Mouse (Mus musculus) intestine, embryonic 14.5 days (tissue): Measurements from ENCODE around the gene Pou2f2. TPM values are rescaled to one million over a fixed set of nuclear protein-coding genes. Genes with fewer than 3 reads are reported as not detected.

Experiments used
- ATAC-seq: fragments of 200-750 bp; cut with Nextera tagmentation; replicated peaks from 2 replicates; pipeline ENCODE4 v1.8.0; 2017; ENCODE audit warnings: low read depth, moderate number of reproducible peaks, moderate TSS enrichment, moderate library complexity; ENCODE audit not compliant: low FRiP score, low TSS enrichment
- DNase-seq: peaks from one replicate; pipeline ENCODE4 v3.0.0-alpha.2; 2018; ENCODE audit warnings: low spot score
- H3K27ac ChIP-seq: fragments of 300-500 bp; sonication (generic); 2 replicates; pipeline ENCODE4 v1.5.1; 2014; ENCODE audit warnings: low read depth, mild to moderate bottlenecking, control low read depth
- H3K27me3 ChIP-seq: fragments of 300-500 bp; sonication (generic); replicated peaks from 2 replicates; pipeline ENCODE4 v1.6.1; 2014; ENCODE audit warnings: low read length, control low read depth; ENCODE audit not compliant: control insufficient read depth, insufficient read depth
- H3K36me3 ChIP-seq: fragments of 300-500 bp; sonication (generic); 2 replicates; pipeline ENCODE4 v1.6.1; 2014; ENCODE audit warnings: low read length, control low read depth; ENCODE audit not compliant: control insufficient read depth, insufficient read depth
- H3K4me1 ChIP-seq: fragments of 300-500 bp; sonication (generic); replicated peaks from 2 replicates; pipeline ENCODE4 v1.6.1; 2014; ENCODE audit warnings: low read length, control low read depth, mixed read lengths; ENCODE audit not compliant: control insufficient read depth, insufficient read depth
- H3K4me2 ChIP-seq: fragments of 300-500 bp; sonication (generic); 2 replicates; pipeline ENCODE4 v1.6.1; 2014; ENCODE audit warnings: low read length
- H3K4me3 ChIP-seq: fragments of 300-500 bp; sonication (generic); 2 replicates; pipeline ENCODE4 v1.5.1; 2014; ENCODE audit warnings: low read depth, low read length, control low read depth, mixed read lengths
- H3K9ac ChIP-seq: fragments of 300-500 bp; sonication (generic); 2 replicates; pipeline ENCODE4 v1.6.1; 2014; ENCODE audit warnings: mild to moderate bottlenecking, low read length
- H3K9me3 ChIP-seq: fragments of 300-500 bp; sonication (generic); 2 replicates; pipeline ENCODE4 v1.6.1; 2016; ENCODE audit warnings: low read length, control low read depth; ENCODE audit not compliant: control insufficient read depth
- WGBS: fragments of 180-500 bp; shearing (Covaris S2); extraction: QIAGEN DNeasy Blood & Tissue Kit; methylation state at CpG from one replicate; pipeline ENCODE4 v1.1.7; 2014; 5-methylcytosine and 5-hydroxymethylcytosine counted together
- polyA plus RNA-seq: library from polyadenylated mRNA; unstranded; fragments of >200 nt; fragmentation: Nextera tagmentation; extraction: Ambion mirVana; gene quantifications from 2 replicates; pipeline ENCODE4 v1.2.1, GENCODE M21; 2014

The Pou2f2 gene
- polyA plus RNA-seq, 1 experiment from 2014 or later: 2.1 TPM

DNA sequence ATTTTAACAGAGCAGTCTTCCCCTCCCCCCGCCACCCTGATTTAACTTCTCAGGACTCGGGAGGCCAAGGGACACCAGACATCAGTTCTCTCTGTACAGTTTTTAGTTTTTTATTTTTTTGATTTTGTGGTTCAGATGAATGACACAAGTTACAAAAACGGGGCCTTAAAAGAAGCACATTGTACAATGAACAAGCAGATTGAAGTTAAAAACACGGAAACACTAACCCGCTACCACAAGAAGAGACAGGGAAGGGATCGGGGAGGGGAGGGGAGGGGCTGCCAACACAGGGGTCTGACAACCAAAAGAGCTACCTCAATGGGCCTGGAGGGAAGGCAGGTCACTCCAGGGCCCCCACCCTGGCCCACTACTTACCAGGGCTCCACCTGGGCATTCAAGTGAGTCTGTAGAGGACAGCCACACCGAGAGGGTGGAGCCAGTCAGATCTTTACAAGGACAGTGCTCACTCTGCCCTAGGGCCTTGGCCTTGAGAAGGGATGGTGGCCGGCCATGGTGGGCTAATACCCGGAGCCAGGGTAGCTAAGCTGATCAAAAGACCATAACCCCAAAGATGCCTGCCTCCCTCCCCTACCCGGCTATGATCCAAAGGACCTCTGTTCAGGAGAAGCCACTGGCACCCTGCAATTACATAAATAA lies 92.1 kb downstream of the Pou2f2 start:
- ATAC-seq: peak; percentile 54; the same call in 1 of the 2 replicates
- no peak overlapping the region for H3K4me3 ChIP-seq
- no peaks in the 10 kb centered on the region for H3K27me3 ChIP-seq
- no peak overlapping the region for H3K9ac ChIP-seq
- no peak overlapping the region for H3K27ac ChIP-seq
- peaks cover 32% of the 10 kb centered on the region for H3K36me3 ChIP-seq
- H3K4me1 ChIP-seq: 0 out of 2 replicates have a peak, but pooled peaks cover 5% of the 10 kb centered on the region
- no peak overlapping the region for H3K4me2 ChIP-seq
- no peak for DNase-seq
- H3K9me3 ChIP-seq: no peaks in the 10 kb centered on the region
- WGBS: 64% methylated on average over 10 of the region's 10 CpGs

DNA sequence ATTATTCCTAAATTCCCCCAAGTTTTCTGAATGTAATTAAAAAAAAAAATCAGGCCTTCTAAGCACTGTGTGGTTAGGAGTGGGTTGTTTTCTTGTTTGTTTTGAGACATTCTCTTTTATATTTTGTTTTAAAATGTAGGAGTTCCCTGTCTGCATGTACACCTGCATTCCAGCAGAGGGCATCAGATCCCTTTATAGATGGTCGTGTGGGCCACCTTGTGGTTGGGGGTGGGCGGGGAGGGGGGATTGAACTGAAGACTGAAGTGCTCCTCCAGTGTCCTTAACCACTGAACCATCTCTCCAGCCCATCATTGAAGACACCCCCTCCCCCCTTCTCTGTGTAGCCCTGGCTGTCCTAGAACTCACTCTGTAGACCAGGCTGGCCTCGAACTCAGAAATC lies 92.9 kb downstream of the Pou2f2 start:
- Histone ChIP-seq H3K9ac (no peak overlapping the region), H3K4me2 (no peak overlapping the region), H3K4me1 (0 out of 2 replicates have a peak, but pooled peaks cover 5% of the 10 kb centered on the region), H3K27ac (no peak overlapping the region), H3K27me3 (no peaks in the 10 kb centered on the region), H3K36me3 (peaks cover 39% of the 10 kb centered on the region), H3K4me3 (no peak overlapping the region), H3K9me3 (no peaks in the 10 kb centered on the region)
- ATAC-seq: no peak
- WGBS: 60% methylated on average over 3 of the region's 3 CpGs
- DNase-seq: no peak

GRCm38 (mm10) chr7:25084621-25085020 lies 94.9 kb downstream of the Pou2f2 start:
- Histone ChIP-seq H3K4me1 (0 out of 2 replicates have a peak, but pooled peaks cover 5% of the 10 kb centered on the region), H3K36me3 (peaks cover 59% of the 10 kb centered on the region), H3K4me3 (no peak overlapping the region), H3K27me3 (no peaks in the 10 kb centered on the region), H3K27ac (no peak overlapping the region), H3K9ac (no peak overlapping the region), H3K4me2 (no peak overlapping the region), H3K9me3 (no peaks in the 10 kb centered on the region)
- ATAC-seq: no peak
- no peak for DNase-seq
- WGBS: 66% methylated on average over 5 of the region's 5 CpGs

GRCm38 (mm10) chr7:25082510-25082909 lies 97.0 kb downstream of the Pou2f2 start:
- H3K9me3 ChIP-seq: no peaks in the 10 kb centered on the region
- no peaks in the 10 kb centered on the region for H3K27me3 ChIP-seq
- peaks cover 64% of the 10 kb centered on the region for H3K36me3 ChIP-seq
- H3K9ac ChIP-seq: no peak overlapping the region
- no peak overlapping the region for H3K4me3 ChIP-seq
- no peak for ATAC-seq
- no peak for DNase-seq
- H3K4me2 ChIP-seq: no peak overlapping the region
- H3K4me1 ChIP-seq: peaks cover 13% of the 10 kb centered on the region
- no peak overlapping the region for H3K27ac ChIP-seq
- 76% methylated on average over 4 of the region's 4 CpGs for WGBS

DNA sequence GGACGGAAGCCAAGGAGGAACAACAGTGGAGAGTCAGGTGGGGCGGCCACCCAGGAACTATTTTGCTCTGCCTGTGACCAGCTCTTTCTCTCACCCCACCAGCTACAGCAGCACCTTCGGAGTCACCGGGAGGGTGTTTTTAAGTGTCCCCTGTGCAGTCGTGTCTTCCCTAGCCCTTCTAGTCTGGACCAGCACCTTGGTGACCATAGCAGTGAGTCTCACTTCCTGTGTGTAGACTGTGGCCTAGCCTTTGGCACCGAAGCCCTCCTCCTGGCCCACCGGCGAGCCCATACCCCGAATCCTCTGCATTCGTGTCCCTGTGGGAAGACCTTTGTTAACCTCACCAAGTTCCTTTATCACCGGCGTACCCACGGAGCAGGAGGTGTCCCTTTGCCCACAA lies 99.1 kb downstream of the Pou2f2 start:
- 94% methylated on average over 13 of the region's 13 CpGs for WGBS
- ATAC-seq: no peak
- Histone ChIP-seq H3K4me2 (no peak overlapping the region), H3K27me3 (no peaks in the 10 kb centered on the region), H3K9ac (no peak overlapping the region), H3K4me1 (peaks cover 17% of the 10 kb centered on the region), H3K4me3 (no peak overlapping the region), H3K27ac (no peak overlapping the region), H3K36me3 (peaks cover 63% of the 10 kb centered on the region), H3K9me3 (no peaks in the 10 kb centered on the region)
- no peak for DNase-seq

GRCm38 (mm10) chr7:25079496-25080026 lies 100.0 kb downstream of the Pou2f2 start:
- WGBS: 75% methylated on average over 12 of the region's 12 CpGs
- Histone ChIP-seq H3K4me3 (no peak overlapping the region), H3K27ac (no peak overlapping the region), H3K9me3 (no peaks in the 10 kb centered on the region), H3K4me1 (peaks cover 17% of the 10 kb centered on the region), H3K27me3 (no peaks in the 10 kb centered on the region), H3K9ac (no peak overlapping the region), H3K4me2 (no peak overlapping the region), H3K36me3 (peaks cover 54% of the 10 kb centered on the region)
- DNase-seq (no peak), ATAC-seq (no peak)

DNA sequence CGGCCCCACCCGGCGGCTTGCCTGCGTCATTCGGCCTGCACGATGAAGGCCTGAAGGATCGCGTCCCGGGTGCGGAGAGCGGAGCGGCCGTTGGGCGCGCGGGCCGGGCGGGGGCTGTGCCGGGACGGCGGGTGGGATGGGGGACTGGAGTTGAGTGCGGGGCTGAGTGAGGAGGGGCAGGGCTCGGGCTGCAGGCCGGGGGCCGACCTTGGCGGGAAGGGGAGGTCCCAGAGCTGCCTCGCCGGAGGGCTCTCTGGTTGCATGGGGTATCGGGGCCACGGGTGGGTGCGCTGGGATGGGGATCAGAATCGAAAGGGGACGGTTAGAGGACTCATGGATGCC lies 102.1 kb downstream of the Pou2f2 start:
- peak overlapping the region; percentile 85 for H3K9ac ChIP-seq
- H3K4me3 ChIP-seq: peak overlapping the region; percentile 82
- DNase-seq (no peak), ATAC-seq (peak; percentile 54; the same call in 1 of the 2 replicates)
- no peaks in the 10 kb centered on the region for H3K9me3 ChIP-seq
- no peaks in the 10 kb centered on the region for H3K27me3 ChIP-seq
- under 1% methylated on average over 33 of the region's 33 CpGs for WGBS
- peak overlapping the region; percentile 64 for H3K4me2 ChIP-seq
- peaks cover 25% of the 10 kb centered on the region for H3K4me1 ChIP-seq
- peak overlapping the region; percentile 94 for H3K27ac ChIP-seq
- peaks cover 33% of the 10 kb centered on the region for H3K36me3 ChIP-seq

- DNase-seq: peak; percentile 94
Observed at GRCm38 (mm10) chr7:25076663-25077413, 102.7 kb downstream of the Pou2f2 start.

More at GRCm38 (mm10) chr7:25076663-25077413, 102.7 kb downstream of the Pou2f2 start:
- peak overlapping the region; percentile 88 for H3K4me2 ChIP-seq
- peaks cover 25% of the 10 kb centered on the region for H3K4me1 ChIP-seq
- peak overlapping the region; percentile 82 for H3K4me3 ChIP-seq
- peak overlapping the region; percentile 85 for H3K9ac ChIP-seq
- no peaks in the 10 kb centered on the region for H3K27me3 ChIP-seq
- ATAC-seq: peak; percentile 96
- peak overlapping the region; percentile 96 for H3K27ac ChIP-seq
- under 1% methylated on average over 56 of the region's 56 CpGs for WGBS
- no peaks in the 10 kb centered on the region for H3K9me3 ChIP-seq
- peaks cover 27% of the 10 kb centered on the region for H3K36me3 ChIP-seq
